ENCODE assay signal across 14 mouse cellular contexts in genomic region chr11:118413055-118413454, GRCm38 (mm10). TPM values are rescaled to one million over a fixed set of nuclear protein-coding genes. Genes with fewer than 3 reads are reported as not detected.
DNase-seq lines count a peak whose midpoint lies in the region; ATAC-seq and TF ChIP-seq lines count a peak whose summit lies in the region.
"Had no signal": no experiment of that assay in that cellular context is flagged by ENCODE, and none has a peak within 500 bp of the region (broad histone marks: within the 10 kb centered on the region; RNA-seq: fewer than 3 reads in every experiment).

No protein-coding gene starts in this region.

- no peak overlapping the region for H3K4me2 ChIP-seq in hindbrain, embryonic 16.5 days (ENCODE audit: low read length)
- no peak overlapping the region for H3K4me2 ChIP-seq in hindbrain, embryonic 14.5 days (replicated peaks)
- H3K4me2 ChIP-seq: midbrain, embryonic 15.5 days had no signal

- no peak; the same call in 1 of the 2 replicates for ATAC-seq in cerebellum, adult (ENCODE audit: insufficient number of reproducible peaks, low FRiP score, low TSS enrichment)
- ATAC-seq in hindbrain, embryonic 16.5 days, result 0 out of 2 replicates have a peak, but pooled peaks have one; percentile 24
- ATAC-seq in hindbrain, embryonic 14.5 days (ENCODE audit: low FRiP score), result no peak
- ATAC-seq in megakaryocyte, adult 5-6 weeks (ENCODE audit: poor library complexity, severe bottlenecking), result no peak
- ATAC-seq: midbrain, embryonic 15.5 days; Patski had no signal

- H3K36me3 ChIP-seq in hindbrain, embryonic 16.5 days (ENCODE audit: control insufficient read depth, insufficient read depth, low read length), result peaks cover 12% of the 10 kb centered on the region; the same call in 1 of the 2 replicates
- peaks cover 35% of the 10 kb centered on the region for H3K36me3 ChIP-seq in hindbrain, embryonic 14.5 days (replicated peaks; ENCODE audit: control insufficient read depth, insufficient read depth)
- peaks cover 97% of the 10 kb centered on the region for H3K36me3 ChIP-seq in megakaryocyte, embryonic 14.5 days (replicated peaks; ENCODE audit: low read length)
- H3K36me3 ChIP-seq: midbrain, embryonic 15.5 days had no signal

- no peak overlapping the region for H3K4me3 ChIP-seq in hindbrain, embryonic 16.5 days (ENCODE audit: low read length)
- no peak overlapping the region for H3K4me3 ChIP-seq in hindbrain, embryonic 14.5 days (replicated peaks; ENCODE audit: low read length)
- peak overlapping the region; percentile 24 for H3K4me3 ChIP-seq in megakaryocyte, embryonic 14.5 days (replicated peaks)
- H3K4me3 ChIP-seq in lung, adult 2 months (replicated peaks; ENCODE audit: extremely low read depth, low read depth, low read length), result no peak overlapping the region
- H3K4me3 ChIP-seq: midbrain, embryonic 15.5 days had no signal

- TF ChIP-seq CTCF in lung, adult 2 months (IDR thresholded peaks at IDR 0.05; ENCODE audit: insufficient read depth, low read length), result no peak

- peaks cover 12% of the 10 kb centered on the region for H3K4me1 ChIP-seq in hindbrain, embryonic 16.5 days (ENCODE audit: control insufficient read depth, insufficient read depth, low read depth, low read length)
- peaks cover 8% of the 10 kb centered on the region for H3K4me1 ChIP-seq in hindbrain, embryonic 14.5 days (replicated peaks; ENCODE audit: control insufficient read depth, insufficient read depth, low read length)
- peaks cover 97% of the 10 kb centered on the region for H3K4me1 ChIP-seq in megakaryocyte, embryonic 14.5 days
- peaks cover 20% of the 10 kb centered on the region for H3K4me1 ChIP-seq in lung, adult 2 months (ENCODE audit: control insufficient read depth, insufficient read depth, low read length)

- no peaks in the 10 kb centered on the region for H3K27me3 ChIP-seq in hindbrain, embryonic 16.5 days (replicated peaks; ENCODE audit: control insufficient read depth, insufficient read depth, low read length)
- H3K27me3 ChIP-seq in hindbrain, embryonic 14.5 days (ENCODE audit: control insufficient read depth, insufficient read depth, low read length), result no peaks in the 10 kb centered on the region
- no peaks in the 10 kb centered on the region for H3K27me3 ChIP-seq in megakaryocyte, embryonic 14.5 days (replicated peaks)
- H3K27me3 ChIP-seq: CH12.LX; midbrain, embryonic 15.5 days; Patski had no signal

- DNase-seq in cerebellum, adult 11-12 months, result peak; percentile 73
- DNase-seq in hindbrain, embryonic 14.5 days (ENCODE audit: low spot score), result no peak
- DNase-seq in ovary, adult 18-20 months (ENCODE audit: low spot score), result no peak
- DNase-seq in lung, adult 2 months, result no peak
- DNase-seq: embryo, embryonic 11 days; heart, postnatal 36 days; lung, postnatal 4 days had no signal

- no peak overlapping the region for H3K27ac ChIP-seq in hindbrain, embryonic 16.5 days (ENCODE audit: low read depth, low read length)
- H3K27ac ChIP-seq in hindbrain, embryonic 14.5 days, result no peak overlapping the region
- H3K27ac ChIP-seq: midbrain, embryonic 15.5 days had no signal

- WGBS in hindbrain, embryonic 16.5 days, result 75% methylated on average over 4 of the region's 4 CpGs
- WGBS in hindbrain, embryonic 14.5 days, result 89% methylated on average over 4 of the region's 4 CpGs
- WGBS in lung, adult 2 months, result 51% methylated on average over 4 of the region's 4 CpGs

- H3K9me3 ChIP-seq in hindbrain, embryonic 16.5 days (ENCODE audit: control insufficient read depth, low read length), result no peaks in the 10 kb centered on the region
- H3K9me3 ChIP-seq in hindbrain, embryonic 14.5 days (ENCODE audit: control insufficient read depth, low read length), result no peaks in the 10 kb centered on the region
- H3K9me3 ChIP-seq in megakaryocyte, embryonic 14.5 days, result no peaks in the 10 kb centered on the region
- H3K9me3 ChIP-seq: midbrain, embryonic 15.5 days had no signal

- H3K9ac ChIP-seq in hindbrain, embryonic 16.5 days (ENCODE audit: low read depth, low read length), result no peak overlapping the region
- no peak overlapping the region for H3K9ac ChIP-seq in hindbrain, embryonic 14.5 days
- H3K9ac ChIP-seq: midbrain, embryonic 15.5 days had no signal

- no peak for TF ChIP-seq POLR2A in lung, adult 2 months (IDR thresholded peaks at IDR 0.05; ENCODE audit: borderline replicate concordance, extremely low read depth, low read depth, low read length)

RNA-seq across cellular contexts. Expression of gene Cant1, which starts 5.8 kb away (rescaled TPM):
- 25.7 and 29.1 TPM in 2 replicates for polyA plus RNA-seq in hindbrain, embryonic 16.5 days (2015; fragmentation: Nextera tagmentation; extraction: Ambion mirVana)
- polyA plus RNA-seq in hindbrain, embryonic 14.5 days (2014; fragmentation: Nextera tagmentation; extraction: Ambion mirVana), result 25.4 and 26.9 TPM in 2 replicates
- 41.8 and 139 TPM in 2 replicates for polyA plus RNA-seq in megakaryocyte, embryonic 14.5 days (2012; ENCODE audit: insufficient read depth, low replicate concordance)
- 18.9 and 19.2 TPM in 2 replicates for total RNA-seq in megakaryocyte, adult 5-6 weeks (2015)
- 16.9 and 19.0 TPM in 2 replicates for total RNA-seq in megakaryocyte, adult 5-6 weeks (2017)
- polyA plus RNA-seq in lung, adult 2 months (2012; rRNA removed), result 55.9 and 61.9 TPM in 2 replicates

RNA-seq across cellular contexts. Expression of gene Lgals3bp, which starts 11.2 kb away (rescaled TPM):
- 7.1 and 8.1 TPM in 2 replicates for polyA plus RNA-seq in hindbrain, embryonic 16.5 days (2015; fragmentation: Nextera tagmentation; extraction: Ambion mirVana)
- 4.0 and 4.7 TPM in 2 replicates for polyA plus RNA-seq in hindbrain, embryonic 14.5 days (2014; fragmentation: Nextera tagmentation; extraction: Ambion mirVana)
- 84.6 and 224 TPM in 2 replicates for polyA plus RNA-seq in megakaryocyte, embryonic 14.5 days (2012; ENCODE audit: insufficient read depth, low replicate concordance)
- 63.8 and 78.5 TPM in 2 replicates for total RNA-seq in megakaryocyte, adult 5-6 weeks (2015)
- 42.1 and 48.1 TPM in 2 replicates for total RNA-seq in megakaryocyte, adult 5-6 weeks (2017)
- polyA plus RNA-seq in lung, adult 2 months (2012; rRNA removed), result 259 and 311 TPM in 2 replicates

RNA-seq across cellular contexts. Expression of gene C1qtnf1, which starts 14.9 kb away (rescaled TPM):
- polyA plus RNA-seq in hindbrain, embryonic 16.5 days (2015; fragmentation: Nextera tagmentation; extraction: Ambion mirVana), result 4.4 and 7.0 TPM in 2 replicates
- polyA plus RNA-seq in hindbrain, embryonic 14.5 days (2014; fragmentation: Nextera tagmentation; extraction: Ambion mirVana), result 5.0 and 5.2 TPM in 2 replicates
- polyA plus RNA-seq in megakaryocyte, embryonic 14.5 days (2012; ENCODE audit: insufficient read depth, low replicate concordance), result not detected in 2 replicates
- total RNA-seq in megakaryocyte, adult 5-6 weeks (2015), result not detected in 2 replicates
- total RNA-seq in megakaryocyte, adult 5-6 weeks (2017), result not detected in 2 replicates
- polyA plus RNA-seq in lung, adult 2 months (2012; rRNA removed), result 17.9 and 21.8 TPM in 2 replicates

RNA-seq across cellular contexts. Expression of gene Timp2, which starts 57.5 kb away (rescaled TPM):
- polyA plus RNA-seq in hindbrain, embryonic 16.5 days (2015; fragmentation: Nextera tagmentation; extraction: Ambion mirVana), result 95.2 and 97.8 TPM in 2 replicates
- polyA plus RNA-seq in hindbrain, embryonic 14.5 days (2014; fragmentation: Nextera tagmentation; extraction: Ambion mirVana), result 94.3 and 114 TPM in 2 replicates
- polyA plus RNA-seq in megakaryocyte, embryonic 14.5 days (2012; ENCODE audit: insufficient read depth, low replicate concordance), result 8.4 and 8.9 TPM in 2 replicates
- 39.0 and 39.4 TPM in 2 replicates for total RNA-seq in megakaryocyte, adult 5-6 weeks (2015)
- 26.4 and 49.5 TPM in 2 replicates for total RNA-seq in megakaryocyte, adult 5-6 weeks (2017)
- 353 and 397 TPM in 2 replicates for polyA plus RNA-seq in lung, adult 2 months (2012; rRNA removed)
